Mouse (Mus musculus): ENCODE measurements around the gene Cphx3.
"Not testable (repeated sequence)": the region's sequence is repeated elsewhere in the genome, so short reads cannot be mapped to it uniquely, and the experiment has no call there.

- not testable (repeated sequence) for TF ChIP-seq CTCF (IDR thresholded peaks at IDR 0.05; ENCODE audit: low read depth, low read length); POLR2A (IDR thresholded peaks at IDR 0.05; ENCODE audit: extremely low read depth, insufficient read depth, low read length)
These were observed 36.1 kb downstream of the Cphx3 start, which contains the start of gene Duxbl2 for GRCm38 (mm10) chr14:26118150-26118549.
